Mouse (Mus musculus): Measurements from ENCODE around the gene Wnt10a. TPM values are rescaled to one million over a fixed set of nuclear protein-coding genes. Genes with fewer than 3 reads are reported as not detected.
A peak's percentile ranks its signal among the peaks of the same experiment; 100 is the strongest.

Wnt10a gene
- total RNA-seq, 1 experiment: 1.5 TPM

DNA sequence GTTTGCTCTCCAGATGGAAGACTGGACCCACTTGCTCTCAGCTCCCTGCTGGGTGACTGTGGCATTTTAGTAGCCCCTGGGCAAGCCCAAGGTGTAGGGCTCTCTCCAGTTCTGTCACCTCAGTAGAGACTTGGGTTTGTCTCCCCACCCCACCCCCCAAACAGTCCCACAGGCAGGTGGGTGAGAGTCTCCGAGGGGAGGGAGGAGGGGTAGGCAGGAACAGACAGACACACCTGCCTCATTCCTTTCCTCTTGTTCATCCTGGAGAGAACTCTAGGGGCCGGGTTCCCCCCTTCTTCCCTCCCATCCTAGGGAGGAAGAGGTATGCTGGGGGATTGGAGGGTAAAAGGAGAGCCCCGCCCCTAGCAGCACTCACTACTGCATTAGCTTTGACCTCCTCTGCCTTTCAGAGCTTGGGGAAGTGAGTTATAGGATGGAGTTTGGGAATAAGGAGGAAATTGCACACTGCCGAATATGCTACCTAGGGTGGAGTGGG lies 14.1 kb downstream of the Wnt10a start:
- in situ Hi-C loops (cut with MboI; ENCODE audit: low sequenced_read_pairs in 2 of 2, unreplicated experiment in 2 of 2): loop anchor here in 1 of 2 experiments (10.0 kb wide), 1 partner anchor 49 kb away; the partner anchor contains the start of gene Cdk5r2

DNA sequence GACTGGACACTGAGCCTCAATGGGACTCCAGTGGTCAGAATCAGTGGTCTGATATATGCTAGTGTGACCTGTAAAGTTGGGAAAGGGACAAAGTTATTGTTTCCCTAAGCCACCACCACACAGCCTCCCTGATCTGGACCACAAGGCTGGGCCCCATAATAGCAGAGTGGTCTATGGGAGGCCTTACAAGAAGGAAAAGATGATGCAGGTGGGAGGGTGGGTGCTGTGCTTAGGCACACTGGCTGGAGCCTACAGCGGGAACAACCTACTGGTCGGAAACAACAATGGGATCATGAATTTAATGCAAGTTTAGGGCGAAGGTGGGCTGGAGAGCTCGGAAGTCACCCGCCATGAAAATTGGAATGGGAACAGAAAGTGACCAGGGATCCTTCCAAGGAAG lies 14.5 kb downstream of the Wnt10a start:
- in situ Hi-C loops (cut with MboI; ENCODE audit: low sequenced_read_pairs in 2 of 2, unreplicated experiment in 2 of 2): loop anchor here in 1 of 2 experiments (10.0 kb wide), 1 partner anchor 49 kb away; the partner anchor contains the start of gene Cdk5r2
- no peak overlapping the region for H3K4me3 ChIP-seq (ENCODE audit: insufficient read depth in 1 of 2, low read depth in 1 of 2, low read length in 2 of 2, poor library complexity in 1 of 2, severe bottlenecking in 1 of 2)
- DNase-seq (ENCODE audit: low read depth, low spot score): no peak
- H3K27ac ChIP-seq (ENCODE audit: insufficient read depth, low read depth, low read length, poor library complexity, severe bottlenecking): no peak overlapping the region
- H3K36me3 ChIP-seq (ENCODE audit: control insufficient read depth, insufficient read depth, low read length, poor library complexity, severe bottlenecking): no peaks in the 10 kb centered on the region
- peaks cover 2 to 28% of the 10 kb centered on the region in 2 experiments; a peak in 2 of 4 replicates for H3K4me1 ChIP-seq (ENCODE audit: control insufficient read depth in 2 of 2, insufficient read depth in 2 of 2, low read length in 2 of 2, poor library complexity in 1 of 2)
- no peaks in the 10 kb centered on the region for H3K9me3 ChIP-seq (ENCODE audit: control insufficient read depth, insufficient read depth, low read depth, low read length)
- H3K9ac ChIP-seq (ENCODE audit: insufficient read depth, low read depth, low read length, poor library complexity, severe bottlenecking): no peak overlapping the region
- no peak for TF ChIP-seq HCFC1 (IDR thresholded peaks at IDR 0.05; ENCODE audit: borderline replicate concordance, insufficient read depth, low read length)
- no peak for TF ChIP-seq ZC3H11A (IDR thresholded peaks at IDR 0.05; ENCODE audit: borderline replicate concordance, low read depth, low read length)
- no peak for TF ChIP-seq MAFK (IDR thresholded peaks at IDR 0.05; ENCODE audit: insufficient read depth, low read depth, low read length)
- no peak for TF ChIP-seq CHD2 (IDR thresholded peaks at IDR 0.05; ENCODE audit: low read depth, low read length)
- no peak for TF ChIP-seq ZNF384 (IDR thresholded peaks at IDR 0.05; ENCODE audit: low read depth, low read length)

More for the DNA sequence above, 14.1 kb downstream of the Wnt10a start:
- Histone ChIP-seq H3K9ac (ENCODE audit: insufficient read depth, low read depth, low read length, poor library complexity, severe bottlenecking) (no peak overlapping the region), H3K36me3 (ENCODE audit: control insufficient read depth, insufficient read depth, low read length, poor library complexity, severe bottlenecking) (no peaks in the 10 kb centered on the region), H3K4me3 (ENCODE audit: insufficient read depth in 1 of 2, low read depth in 1 of 2, low read length in 2 of 2, poor library complexity in 1 of 2, severe bottlenecking in 1 of 2) (no peak overlapping the region), H3K9me3 (ENCODE audit: control insufficient read depth, insufficient read depth, low read depth, low read length) (no peaks in the 10 kb centered on the region), H3K4me1 (ENCODE audit: control insufficient read depth in 2 of 2, insufficient read depth in 2 of 2, low read length in 2 of 2, poor library complexity in 1 of 2) (peaks cover 2 to 28% of the 10 kb centered on the region in 2 experiments; a peak in 2 of 4 replicates), H3K27ac (ENCODE audit: insufficient read depth, low read depth, low read length, poor library complexity, severe bottlenecking) (no peak overlapping the region)
- DNase-seq (ENCODE audit: low read depth, low spot score): no peak
- TF ChIP-seq HCFC1 (IDR thresholded peaks at IDR 0.05; ENCODE audit: borderline replicate concordance, insufficient read depth, low read length) (no peak), CHD2 (IDR thresholded peaks at IDR 0.05; ENCODE audit: low read depth, low read length) (no peak), ZC3H11A (IDR thresholded peaks at IDR 0.05; ENCODE audit: borderline replicate concordance, low read depth, low read length) (no peak), MAFK (IDR thresholded peaks at IDR 0.05; ENCODE audit: insufficient read depth, low read depth, low read length) (no peak), ZNF384 (IDR thresholded peaks at IDR 0.05; ENCODE audit: low read depth, low read length) (no peak)

DNA sequence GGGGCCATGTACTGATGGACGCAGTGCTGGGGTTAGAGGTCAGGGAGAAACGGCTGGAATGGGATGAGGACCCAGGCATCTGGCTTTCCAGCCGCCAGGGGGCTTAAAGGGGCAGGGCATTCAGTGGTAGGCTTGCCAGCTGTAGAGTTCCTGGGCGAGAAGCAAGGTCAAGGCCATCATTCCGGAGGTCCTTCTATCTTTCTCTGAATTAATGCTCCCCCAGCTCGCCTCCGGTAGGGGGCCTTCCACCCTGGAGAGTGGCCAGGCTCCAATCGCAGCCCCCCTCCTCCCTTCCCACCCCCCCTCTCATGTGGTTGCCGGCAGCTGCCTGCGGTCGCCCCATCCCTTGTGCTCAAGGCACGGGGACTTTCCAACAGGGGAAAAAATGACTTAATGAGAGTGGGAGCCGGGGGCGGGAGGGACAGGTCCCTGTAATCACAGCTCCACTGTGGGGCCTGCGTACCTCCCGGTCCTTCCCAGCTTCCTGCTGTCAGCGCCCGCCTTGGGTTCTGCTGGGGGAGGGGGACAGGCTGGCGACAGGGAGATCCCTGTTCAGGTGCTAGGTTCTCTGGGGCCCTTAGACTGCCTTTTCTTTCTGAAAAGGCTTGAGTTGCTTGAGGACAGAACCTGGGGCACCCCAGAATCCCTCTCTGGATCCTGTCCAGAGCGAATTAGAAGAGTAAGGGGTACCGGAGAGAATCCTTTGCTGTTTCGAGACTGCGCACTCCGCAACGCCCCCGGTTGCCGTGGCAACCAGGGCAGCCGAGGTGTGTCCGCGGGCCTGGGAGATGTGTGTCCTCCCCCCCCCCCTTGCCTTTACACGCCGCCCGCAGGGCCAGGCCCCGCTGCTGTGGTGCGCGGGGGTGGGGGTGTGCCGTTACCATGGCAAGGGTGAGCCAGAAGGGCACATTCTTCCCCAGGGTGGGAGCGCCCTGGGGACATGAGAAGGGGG lies 15.3 kb downstream of the Wnt10a start:
- DNase-seq (ENCODE audit: low read depth, low spot score): no peak
- TF ChIP-seq CHD2 (IDR thresholded peaks at IDR 0.05; ENCODE audit: low read depth, low read length) (no peak), HCFC1 (IDR thresholded peaks at IDR 0.05; ENCODE audit: borderline replicate concordance, insufficient read depth, low read length) (no peak), ZC3H11A (IDR thresholded peaks at IDR 0.05; ENCODE audit: borderline replicate concordance, low read depth, low read length) (no peak), ZNF384 (IDR thresholded peaks at IDR 0.05; ENCODE audit: low read depth, low read length) (no peak), MAFK (IDR thresholded peaks at IDR 0.05; ENCODE audit: insufficient read depth, low read depth, low read length) (no peak)
- Histone ChIP-seq H3K4me3 (ENCODE audit: insufficient read depth in 1 of 2, low read depth in 1 of 2, low read length in 2 of 2, poor library complexity in 1 of 2, severe bottlenecking in 1 of 2) (peak overlapping the region; percentile 6 to 42), H3K9ac (ENCODE audit: insufficient read depth, low read depth, low read length, poor library complexity, severe bottlenecking) (no peak overlapping the region), H3K4me1 (ENCODE audit: control insufficient read depth in 2 of 2, insufficient read depth in 2 of 2, low read length in 2 of 2, poor library complexity in 1 of 2) (peaks cover 2 to 28% of the 10 kb centered on the region in 2 experiments; a peak in 2 of 4 replicates), H3K27ac (ENCODE audit: insufficient read depth, low read depth, low read length, poor library complexity, severe bottlenecking) (no peak overlapping the region), H3K9me3 (ENCODE audit: control insufficient read depth, insufficient read depth, low read depth, low read length) (no peaks in the 10 kb centered on the region), H3K36me3 (ENCODE audit: control insufficient read depth, insufficient read depth, low read length, poor library complexity, severe bottlenecking) (no peaks in the 10 kb centered on the region)
- in situ Hi-C loops (cut with MboI; ENCODE audit: low sequenced_read_pairs in 2 of 2, unreplicated experiment in 2 of 2): loop anchor here in 1 of 2 experiments (10.0 kb wide), 1 partner anchor 48 kb away; the partner anchor contains the start of gene Cdk5r2

GRCm38 (mm10) chr1:74807551-74808071 lies 16.3 kb downstream of the Wnt10a start:
- no peak overlapping the region for H3K9ac ChIP-seq (ENCODE audit: insufficient read depth, low read depth, low read length, poor library complexity, severe bottlenecking)
- no peak for DNase-seq (ENCODE audit: low read depth, low spot score)
- H3K9me3 ChIP-seq (ENCODE audit: control insufficient read depth, insufficient read depth, low read depth, low read length): no peaks in the 10 kb centered on the region
- H3K4me1 ChIP-seq (ENCODE audit: control insufficient read depth in 2 of 2, insufficient read depth in 2 of 2, low read length in 2 of 2, poor library complexity in 1 of 2): peaks cover 2 to 27% of the 10 kb centered on the region in 2 experiments; a peak in 2 of 4 replicates
- TF ChIP-seq MAFK (IDR thresholded peaks at IDR 0.05; ENCODE audit: insufficient read depth, low read depth, low read length) (no peak), HCFC1 (IDR thresholded peaks at IDR 0.05; ENCODE audit: borderline replicate concordance, insufficient read depth, low read length) (no peak), ZC3H11A (IDR thresholded peaks at IDR 0.05; ENCODE audit: borderline replicate concordance, low read depth, low read length) (no peak), CHD2 (IDR thresholded peaks at IDR 0.05; ENCODE audit: low read depth, low read length) (no peak), ZNF384 (IDR thresholded peaks at IDR 0.05; ENCODE audit: low read depth, low read length) (no peak)
- no peaks in the 10 kb centered on the region for H3K36me3 ChIP-seq (ENCODE audit: control insufficient read depth, insufficient read depth, low read length, poor library complexity, severe bottlenecking)
- peak overlapping the region; percentile 9 to 23; a peak in 2 of 4 replicates for H3K4me3 ChIP-seq (ENCODE audit: insufficient read depth in 1 of 2, low read depth in 1 of 2, low read length in 2 of 2, poor library complexity in 1 of 2, severe bottlenecking in 1 of 2)
- H3K27ac ChIP-seq (ENCODE audit: insufficient read depth, low read depth, low read length, poor library complexity, severe bottlenecking): no peak overlapping the region
- in situ Hi-C loops (cut with MboI; ENCODE audit: low sequenced_read_pairs in 2 of 2, unreplicated experiment in 2 of 2): loop anchor here in 1 of 2 experiments (10.0 kb wide), 1 partner anchor 47 kb away; the partner anchor contains the start of gene Cdk5r2

All from ES-E14 (cell line).